ENCODE assay signal across 12 mouse cellular contexts in the genomic region with DNA sequence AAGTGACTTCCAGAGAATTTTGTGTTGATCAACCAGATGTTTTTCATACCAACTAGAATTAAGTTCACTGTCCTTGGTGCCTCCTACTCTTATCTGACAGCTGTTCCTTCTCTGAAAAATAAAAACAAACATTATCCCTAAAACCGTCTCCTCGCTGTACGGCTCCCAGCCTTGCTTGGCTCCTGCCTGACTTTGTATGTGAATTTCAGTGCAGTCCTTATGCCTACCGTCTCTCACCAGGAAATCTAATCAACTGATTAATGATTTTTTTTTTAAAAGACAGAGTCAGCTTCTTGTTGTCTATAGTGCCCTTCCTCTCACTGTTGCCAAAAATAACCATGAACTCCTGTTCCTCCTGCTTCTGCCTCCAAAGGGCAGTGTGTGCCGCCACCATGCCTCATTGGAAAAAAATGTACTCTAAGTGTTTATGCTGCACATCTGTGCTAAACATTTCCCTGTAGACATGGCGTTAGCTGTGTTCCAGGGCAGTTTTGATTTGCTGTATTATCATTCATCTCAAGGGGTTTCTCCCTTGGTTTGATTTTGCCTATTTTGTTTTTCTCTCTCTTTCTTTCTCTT. TPM values are rescaled to one million over a fixed set of nuclear protein-coding genes. Genes with fewer than 3 reads are reported as not detected.
DNase-seq lines count a peak whose midpoint lies in the region; ATAC-seq and TF ChIP-seq lines count a peak whose summit lies in the region.
"Had no signal": no experiment of that assay in that cellular context is flagged by ENCODE, and none has a peak within 500 bp of the region (broad histone marks: within the 10 kb centered on the region; RNA-seq: fewer than 3 reads in every experiment).

No protein-coding gene starts in this region.

- peak; percentile 43 to 60 for DNase-seq in heart, adult 18-20 months
- no peak for DNase-seq in heart, postnatal 14 days
- no peak for DNase-seq in stomach, postnatal 0 days (ENCODE audit: low spot score)
- DNase-seq in spleen, postnatal 14 days (ENCODE audit: low spot score in 2 of 2): no peak
- DNase-seq in urinary bladder, postnatal 10 days (ENCODE audit: low spot score): no peak
- DNase-seq: cerebellum, adult 9-11 months; thymus, postnatal 25 days had no signal

- WGBS in neural tube, embryonic 13.5 days: 65% methylated on average over 6 of the region's 6 CpGs
- 49% methylated on average over 6 of the region's 6 CpGs for WGBS in neural tube, embryonic 15.5 days
- WGBS in kidney, embryonic 15.5 days: 31% methylated on average over 6 of the region's 6 CpGs
- WGBS in stomach, postnatal 0 days: 29% methylated on average over 6 of the region's 6 CpGs

- H3K4me1 ChIP-seq in neural tube, embryonic 13.5 days (replicated peaks): 0 out of 2 replicates have a peak, but pooled peaks cover 5% of the 10 kb centered on the region
- peaks cover 3% of the 10 kb centered on the region; the same call in 1 of the 2 replicates for H3K4me1 ChIP-seq in neural tube, embryonic 15.5 days
- peaks cover 20% of the 10 kb centered on the region; the same call in 1 of the 2 replicates for H3K4me1 ChIP-seq in kidney, embryonic 15.5 days
- H3K4me1 ChIP-seq in stomach, postnatal 0 days (replicated peaks; ENCODE audit: control insufficient read depth, insufficient read depth): no peaks in the 10 kb centered on the region
- H3K4me1 ChIP-seq: hindbrain, embryonic 12.5 days had no signal

- H3K27me3 ChIP-seq in neural tube, embryonic 13.5 days: no peaks in the 10 kb centered on the region
- H3K27me3 ChIP-seq in neural tube, embryonic 15.5 days (replicated peaks): no peaks in the 10 kb centered on the region
- H3K27me3 ChIP-seq in kidney, embryonic 15.5 days: no peaks in the 10 kb centered on the region
- no peaks in the 10 kb centered on the region for H3K27me3 ChIP-seq in stomach, postnatal 0 days (ENCODE audit: control insufficient read depth, insufficient read depth, low read length)
- H3K27me3 ChIP-seq: hindbrain, embryonic 12.5 days had no signal

- no peak overlapping the region for H3K4me2 ChIP-seq in neural tube, embryonic 13.5 days
- H3K4me2 ChIP-seq in neural tube, embryonic 15.5 days: no peak overlapping the region
- no peak overlapping the region for H3K4me2 ChIP-seq in kidney, embryonic 15.5 days
- H3K4me2 ChIP-seq in stomach, postnatal 0 days (replicated peaks; ENCODE audit: low read depth): no peak overlapping the region
- H3K4me2 ChIP-seq: hindbrain, embryonic 12.5 days had no signal

- H3K9ac ChIP-seq in neural tube, embryonic 13.5 days: no peak overlapping the region
- H3K9ac ChIP-seq in neural tube, embryonic 15.5 days (replicated peaks): no peak overlapping the region
- no peak overlapping the region for H3K9ac ChIP-seq in kidney, embryonic 15.5 days
- H3K9ac ChIP-seq in stomach, postnatal 0 days (ENCODE audit: low read length): no peak overlapping the region
- H3K9ac ChIP-seq: hindbrain, embryonic 12.5 days had no signal

- no peak for TF ChIP-seq CTCF in stomach, postnatal 0 days (IDR thresholded peaks at IDR 0.05; ENCODE audit: low read depth)

- H3K27ac ChIP-seq in neural tube, embryonic 13.5 days (replicated peaks): 0 out of 2 replicates have a peak overlapping the region, but pooled peaks have one; percentile 10
- no peak overlapping the region for H3K27ac ChIP-seq in neural tube, embryonic 15.5 days (replicated peaks)
- H3K27ac ChIP-seq in kidney, embryonic 15.5 days: peak overlapping the region; percentile 59
- H3K27ac ChIP-seq in stomach, postnatal 0 days (replicated peaks): peak overlapping the region; percentile 24
- H3K27ac ChIP-seq: hindbrain, embryonic 12.5 days had no signal

- no peak overlapping the region for H3K4me3 ChIP-seq in neural tube, embryonic 13.5 days
- H3K4me3 ChIP-seq in neural tube, embryonic 15.5 days (replicated peaks): no peak overlapping the region
- no peak overlapping the region for H3K4me3 ChIP-seq in kidney, embryonic 15.5 days (replicated peaks)
- no peak overlapping the region for H3K4me3 ChIP-seq in stomach, postnatal 0 days (ENCODE audit: low read depth, low read length)
- H3K4me3 ChIP-seq: hindbrain, embryonic 12.5 days had no signal

- no peaks in the 10 kb centered on the region for H3K9me3 ChIP-seq in neural tube, embryonic 13.5 days
- H3K9me3 ChIP-seq in neural tube, embryonic 15.5 days (replicated peaks): no peaks in the 10 kb centered on the region
- H3K9me3 ChIP-seq in kidney, embryonic 15.5 days (replicated peaks): no peaks in the 10 kb centered on the region
- H3K9me3 ChIP-seq in stomach, postnatal 0 days (ENCODE audit: control insufficient read depth, low read length): no peaks in the 10 kb centered on the region
- H3K9me3 ChIP-seq: hindbrain, embryonic 12.5 days had no signal

- H3K36me3 ChIP-seq in neural tube, embryonic 13.5 days: no peaks in the 10 kb centered on the region
- H3K36me3 ChIP-seq in neural tube, embryonic 15.5 days: no peaks in the 10 kb centered on the region
- H3K36me3 ChIP-seq in kidney, embryonic 15.5 days: peaks cover 29% of the 10 kb centered on the region
- no peaks in the 10 kb centered on the region for H3K36me3 ChIP-seq in stomach, postnatal 0 days (ENCODE audit: control insufficient read depth, insufficient read depth, low read length)
- H3K36me3 ChIP-seq: hindbrain, embryonic 12.5 days had no signal

- TF ChIP-seq EP300 in stomach, postnatal 0 days (optimal IDR thresholded peaks at IDR 0.05): no peak

- no peak for ATAC-seq in neural tube, embryonic 13.5 days (ENCODE audit: low read depth)
- no peak for ATAC-seq in neural tube, embryonic 15.5 days (ENCODE audit: low FRiP score)
- 0 out of 2 replicates have a peak, but pooled peaks have one; percentile 43 for ATAC-seq in kidney, embryonic 15.5 days (replicated peaks; ENCODE audit: low FRiP score)
- ATAC-seq in stomach, postnatal 0 days (ENCODE audit: low FRiP score, low TSS enrichment): no peak
- ATAC-seq: CD4-positive, CD25-positive, alpha-beta regulatory T cell, adult 4 months had no signal

- intact Hi-C loops in heart, postnatal 14 days (cut with DNase I): loop anchor here (5.0 kb wide), 1 partner anchor 64 kb away; a partner anchor contains a TSS

RNA-seq across cellular contexts. Expression of a gene that starts 54.6 kb away (rescaled TPM):
- 1 to 10 TPM; 6.3 to 7.3 TPM for total RNA-seq in heart, adult 18-20 months (2021)
- total RNA-seq in heart, postnatal 14 days (2021): 1 to 10 TPM; 6.5 to 8.0 TPM
- polyA plus RNA-seq in neural tube, embryonic 13.5 days (2015; fragmentation: Nextera tagmentation; extraction: Ambion mirVana): 2.2 and 2.4 TPM in 2 replicates
- polyA plus RNA-seq in neural tube, embryonic 15.5 days (2015; fragmentation: Nextera tagmentation; extraction: Ambion mirVana): 2.2 and 3.1 TPM in 2 replicates
- 11.5 and 11.7 TPM in 2 replicates for polyA plus RNA-seq in kidney, embryonic 15.5 days (2015; fragmentation: Nextera tagmentation; extraction: Ambion mirVana)
- polyA plus RNA-seq in stomach, postnatal 0 days (2015; fragmentation: Nextera tagmentation; extraction: Ambion mirVana): 1.4 and 1.6 TPM in 2 replicates

Comparison
In these comparisons a context has a peak if more than half of its experiments do, and no peak if none do; other contexts are left out.
1. DNase-seq: peak in heart, adult 18-20 months (2 of 2); none in heart, postnatal 14 days (0 of 2), stomach, postnatal 0 days (single experiment), spleen, postnatal 14 days (0 of 2) and urinary bladder, postnatal 10 days (single experiment).